Mouse (Mus musculus) stomach, embryonic 15.5 days (tissue): ENCODE measurements around the gene Hdac11. TPM values are rescaled to one million over a fixed set of nuclear protein-coding genes. Genes with fewer than 3 reads are reported as not detected.

Experiments
- polyA plus RNA-seq: library from polyadenylated mRNA; unstranded; fragments of >200 nt; fragmentation: Nextera tagmentation; extraction: Ambion mirVana; gene quantifications from 2 replicates; pipeline ENCODE4 v1.2.1, GENCODE M21; 2015

The Hdac11 gene
- polyA plus RNA-seq, 1 experiment from 2014 or later: 9.9 TPM

Other genes starting within 250 kb of the Hdac11 start
- 8.9 and 10.7 TPM in 2 replicates for gene Iqsec1, start 168.0 kb upstream of the Hdac11 start, polyA plus RNA-seq
- gene Nup210, start 39.8 kb upstream of the Hdac11 start, polyA plus RNA-seq: 14.3 and 16.2 TPM in 2 replicates
- gene Fbln2, start 55.8 kb downstream of the Hdac11 start, polyA plus RNA-seq: 51.7 and 58.1 TPM in 2 replicates